Mouse (Mus musculus) gonadal fat pad, adult 2 months (tissue): ENCODE measurements around the gene Cfap299. TPM values are rescaled to one million over a fixed set of nuclear protein-coding genes. Genes with fewer than 3 reads are reported as not detected.

Experiments
- DNase-seq: peaks from one replicate; pipeline ENCODE4 v3.0.0-alpha.2; 2012; ENCODE audit warnings: low read depth
- polyA plus RNA-seq: library from polyadenylated mRNA; depleted of rRNA; stranded (reverse); fragments of >200 nt; gene quantifications from 2 replicates; pipeline ENCODE4 v1.2.3, GENCODE M21; 2012

Gene Cfap299
- polyA plus RNA-seq, 1 experiment, result 0.31 TPM

DNA sequence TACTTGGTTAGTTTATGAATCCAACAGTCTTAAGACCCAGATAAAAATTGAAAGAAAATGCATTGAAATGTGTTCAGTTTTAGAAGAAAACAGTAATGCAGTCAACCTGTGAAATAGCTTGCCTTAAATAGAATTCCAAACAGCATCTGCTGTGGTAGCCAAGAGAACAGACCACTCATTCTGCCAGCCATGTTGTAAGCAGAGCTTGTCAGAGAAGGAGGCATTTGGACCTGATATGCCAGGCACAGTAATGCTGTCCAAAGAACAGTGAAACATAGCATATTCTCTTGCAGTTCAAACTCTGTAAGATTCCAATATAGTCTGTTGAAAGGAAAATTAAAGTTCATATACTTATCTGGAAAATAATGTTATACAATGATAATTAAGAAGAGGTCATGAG is 321.2 kb downstream of the Cfap299 start:
- DNase-seq, result no peak

GRCm38 (mm10) chr5:98651049-98651448 is 321.9 kb downstream of the Cfap299 start:
- DNase-seq, result no peak

DNA sequence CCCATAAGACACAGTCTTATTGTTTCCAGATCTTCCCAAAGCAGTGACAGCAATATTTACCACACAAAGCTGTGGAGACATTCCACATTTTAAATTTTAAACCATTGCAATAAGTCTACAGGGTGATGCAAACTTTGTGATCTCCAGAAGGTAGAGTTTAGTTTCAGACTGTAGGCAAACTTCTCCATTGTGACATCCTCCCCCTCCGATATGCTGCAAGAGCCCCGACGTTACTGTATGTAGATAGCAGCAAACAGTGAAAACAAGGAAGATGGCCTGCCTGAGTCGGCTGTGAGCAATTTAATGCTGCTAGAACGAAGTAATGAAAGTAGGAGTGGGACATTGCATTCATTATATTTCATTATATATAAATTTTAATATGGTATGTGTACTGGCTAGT is 359.1 kb downstream of the Cfap299 start:
- no peak for DNase-seq

GRCm38 (mm10) chr5:98692070-98692469 is 363.0 kb downstream of the Cfap299 start:
- DNase-seq, result no peak

DNA sequence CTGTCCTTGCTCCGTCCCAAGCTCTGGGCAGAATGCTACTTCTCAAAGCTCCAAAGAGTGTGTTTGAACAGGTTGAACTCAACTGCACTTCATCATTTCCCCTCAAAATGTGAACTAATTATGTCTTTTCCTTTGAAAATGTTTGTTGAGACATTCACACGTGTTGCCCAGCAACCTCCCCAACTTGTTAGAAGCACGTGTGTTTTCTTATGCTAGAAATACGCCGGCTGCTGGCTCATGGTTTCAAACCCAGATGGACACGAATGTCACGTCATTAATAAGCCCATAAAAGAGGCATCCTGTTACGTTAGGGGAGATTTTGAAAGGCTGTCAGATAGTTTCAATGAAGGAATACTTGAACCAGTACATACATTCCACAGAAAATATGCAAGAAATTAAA is 367.2 kb downstream of the Cfap299 start:
- no peak for DNase-seq

- no peak for DNase-seq
These were observed 374.9 kb downstream of the Cfap299 start for GRCm38 (mm10) chr5:98703963-98704362.

- no peak for DNase-seq
These were observed 377.5 kb downstream of the Cfap299 start for GRCm38 (mm10) chr5:98706597-98706996.

GRCm38 (mm10) chr5:98715392-98715791 is 386.3 kb downstream of the Cfap299 start:
- DNase-seq, result no peak

- DNase-seq, result no peak
These were observed 403.3 kb downstream of the Cfap299 start for GRCm38 (mm10) chr5:98732157-98733009.

- no peak for DNase-seq
These were observed 403.9 kb downstream of the Cfap299 start for GRCm38 (mm10) chr5:98733010-98733399.

DNA sequence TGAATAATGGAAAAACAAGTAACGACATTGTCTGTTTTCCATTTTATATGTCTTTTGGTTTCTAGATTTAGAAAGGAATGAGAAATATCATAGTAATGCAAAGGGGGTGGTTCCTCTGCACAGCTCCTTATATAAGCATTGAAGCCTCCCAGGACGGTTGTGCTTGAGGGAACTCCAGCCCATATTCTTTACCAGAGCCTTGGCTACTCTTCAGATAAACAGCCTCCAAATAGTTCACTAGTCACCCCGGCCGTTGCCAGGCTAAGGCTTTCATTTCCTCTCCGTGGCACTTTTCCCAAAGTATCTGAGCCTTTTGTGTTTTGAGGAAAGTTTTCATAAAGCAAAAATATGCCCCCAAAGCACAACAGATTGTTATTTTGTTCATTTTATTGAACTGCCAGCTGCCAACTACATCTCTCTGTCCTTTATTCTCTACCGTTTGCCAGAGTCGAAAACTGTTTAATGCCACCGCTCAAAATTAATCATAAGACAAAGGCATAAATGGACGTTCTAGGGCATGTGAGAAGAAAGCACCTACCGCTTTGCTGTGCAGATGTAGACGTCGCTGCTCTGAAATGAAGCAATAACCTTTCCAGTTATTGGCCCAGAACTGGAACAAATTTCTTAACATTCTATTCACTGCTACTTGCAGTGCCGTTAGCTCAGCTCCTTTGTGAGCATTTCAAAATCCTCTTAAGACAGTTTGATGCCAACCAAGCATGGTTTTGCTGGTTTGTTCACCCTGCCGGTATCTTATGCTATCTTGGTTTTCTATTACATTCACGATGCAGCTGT is 433.0 kb downstream of the Cfap299 start:
- no peak for DNase-seq

GRCm38 (mm10) chr5:98778588-98778987 is 449.5 kb downstream of the Cfap299 start:
- DNase-seq, result no peak

DNA sequence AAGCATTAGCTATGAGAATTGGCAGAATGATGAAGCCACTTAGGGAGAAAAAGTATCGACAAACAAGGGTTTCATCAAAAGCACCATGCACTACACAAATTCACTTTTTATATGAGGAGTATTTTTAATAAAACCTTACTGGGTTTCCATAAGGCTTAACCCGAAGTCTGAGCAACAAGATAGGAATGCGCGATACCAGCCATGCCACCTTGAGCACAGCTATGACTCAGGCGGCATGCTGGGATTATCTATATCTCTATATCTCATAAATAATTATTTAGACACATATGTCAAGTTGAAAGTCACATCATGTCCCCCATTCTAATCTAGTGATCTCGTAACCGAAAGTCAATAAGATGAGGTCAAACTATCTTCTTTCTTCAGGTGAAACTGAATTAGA is 453.0 kb downstream of the Cfap299 start:
- no peak for DNase-seq

GRCm38 (mm10) chr5:98787735-98788134 is 458.6 kb downstream of the Cfap299 start:
- DNase-seq, result no peak

DNA sequence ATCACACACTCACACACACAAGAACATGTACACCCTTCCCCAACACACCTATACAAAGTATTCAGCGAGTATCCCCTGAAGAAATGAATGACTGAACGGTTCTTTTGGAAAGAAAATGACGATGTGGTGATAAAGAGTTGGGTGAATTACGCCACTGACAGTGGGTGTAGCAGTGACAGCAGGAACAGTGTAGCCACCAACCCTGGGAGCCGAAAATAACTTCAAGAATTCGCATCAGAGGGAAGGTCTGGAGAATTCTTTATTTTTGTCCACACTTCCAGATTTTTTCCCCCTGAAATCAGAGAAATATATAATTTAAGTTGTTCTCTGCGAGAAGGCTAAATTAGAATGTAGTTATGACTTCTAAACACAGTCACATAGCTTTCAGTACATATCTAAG is 459.5 kb downstream of the Cfap299 start:
- no peak for DNase-seq

DNA sequence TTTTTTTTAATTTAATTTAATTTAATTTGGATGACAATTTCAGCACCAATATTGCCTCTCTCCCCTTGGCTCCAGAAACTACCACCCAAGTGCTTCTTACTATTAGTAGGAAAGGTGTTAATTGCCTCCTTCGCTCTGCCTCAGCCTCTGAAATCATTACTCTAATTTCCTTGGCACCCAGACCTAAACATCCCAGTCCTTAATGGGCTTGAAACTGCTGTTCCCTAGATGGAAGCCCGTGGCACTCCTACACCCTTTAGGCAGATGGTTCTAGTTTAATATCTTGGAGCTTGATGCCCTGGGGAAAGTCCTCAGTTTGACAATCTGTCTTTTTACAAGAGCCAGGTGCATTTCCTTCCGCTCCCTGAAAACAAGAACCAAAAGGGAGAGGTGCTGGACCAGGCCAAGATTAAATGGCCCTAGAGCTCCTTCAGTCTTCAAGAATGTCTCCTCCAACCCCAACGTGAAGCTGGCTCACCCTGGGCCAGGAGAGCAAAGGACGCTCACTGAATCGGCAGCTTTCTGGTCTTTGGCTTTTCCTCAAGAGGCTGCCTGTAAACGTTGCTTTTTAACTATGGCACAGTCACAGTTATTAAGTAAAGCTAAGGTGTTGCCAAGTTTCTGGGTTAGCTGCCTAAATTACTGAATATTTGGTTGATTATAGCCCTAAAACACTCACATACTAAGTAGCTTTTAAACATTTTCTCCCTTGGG is 461.9 kb downstream of the Cfap299 start:
- no peak for DNase-seq

GRCm38 (mm10) chr5:98801495-98801894 is 472.4 kb downstream of the Cfap299 start:
- DNase-seq, result no peak

DNA sequence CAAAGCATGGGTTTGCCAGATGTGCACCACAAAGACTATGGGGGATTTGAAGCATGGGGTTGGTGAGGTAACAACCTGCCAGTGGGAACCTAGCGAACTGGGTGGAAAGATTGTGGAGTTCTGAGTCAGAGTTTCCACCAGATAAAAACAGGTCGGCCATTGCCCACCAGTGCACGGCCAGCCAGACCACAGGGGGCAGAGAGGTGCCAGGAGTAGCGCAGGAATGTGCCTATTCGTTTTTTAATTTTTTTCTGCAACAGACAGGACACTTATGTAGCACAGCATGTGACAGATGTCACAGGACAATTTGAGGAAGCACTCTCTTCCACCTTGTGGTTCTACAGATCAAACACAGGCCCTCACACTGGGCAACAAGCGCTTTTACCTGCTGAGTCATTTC is 475.7 kb downstream of the Cfap299 start:
- no peak for DNase-seq

- no peak for DNase-seq
These were observed 477.4 kb downstream of the Cfap299 start for GRCm38 (mm10) chr5:98806492-98806891.

DNA sequence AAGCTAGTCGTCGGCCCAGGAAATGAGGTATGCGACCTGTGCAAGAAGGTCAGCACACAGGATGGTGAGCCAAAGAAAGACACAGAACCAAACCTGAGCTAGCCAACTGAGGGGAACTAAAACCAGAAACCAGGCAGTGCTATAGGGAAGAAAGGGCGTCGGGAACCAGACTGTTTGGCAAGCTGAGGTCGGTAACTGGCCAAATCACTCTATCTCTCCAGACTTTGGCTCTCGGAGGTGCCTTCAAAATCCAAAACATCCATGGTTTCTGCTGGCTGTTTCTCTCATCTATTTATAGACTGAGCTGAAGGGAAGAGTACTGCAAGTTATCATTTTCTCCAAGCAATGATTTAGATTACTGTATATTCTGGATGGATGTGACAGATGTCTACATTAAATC is 477.9 kb downstream of the Cfap299 start:
- DNase-seq, result no peak

DNA sequence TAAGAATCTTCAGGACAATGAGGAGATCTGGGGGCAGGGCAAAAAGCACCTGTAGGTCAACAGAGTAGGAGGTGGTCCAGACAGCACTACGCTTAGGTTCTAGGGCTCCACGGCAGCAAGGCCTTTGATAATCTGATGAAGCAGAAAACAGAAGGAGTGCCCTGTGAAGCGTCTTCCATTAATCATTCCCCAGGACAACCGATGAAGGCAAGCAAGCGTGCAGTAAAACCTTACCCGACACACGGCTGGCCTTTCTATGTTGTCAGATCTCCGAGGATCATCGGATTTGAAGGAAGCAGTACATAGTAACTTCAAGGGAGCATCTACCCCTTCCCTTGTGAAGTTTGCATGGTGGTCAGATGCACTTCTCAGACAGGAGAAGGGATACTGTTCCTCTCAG is 478.8 kb downstream of the Cfap299 start:
- no peak for DNase-seq

- DNase-seq, result no peak
These were observed 483.3 kb downstream of the Cfap299 start for GRCm38 (mm10) chr5:98812380-98812779.
